Mouse (Mus musculus) hindbrain, embryonic 10.5 days (tissue): ENCODE measurements around the gene Masp1. TPM values are rescaled to one million over a fixed set of nuclear protein-coding genes. Genes with fewer than 3 reads are reported as not detected.
A peak's percentile ranks its signal among the peaks of the same experiment; 100 is the strongest.

ENCODE experiments used
- DNase-seq: peaks from one replicate; pipeline ENCODE4 v3.0.0-alpha.2; 2017; ENCODE audit warnings: low spot score
- H3K27ac ChIP-seq: fragments of 300-500 bp; sonication (generic); 2 replicates; pipeline ENCODE4 v1.5.1; 2016; ENCODE audit warnings: mild to moderate bottlenecking, moderate library complexity
- H3K27me3 ChIP-seq: fragments of 300-500 bp; sonication (generic); 2 replicates; pipeline ENCODE4 v1.6.1; 2016; ENCODE audit warnings: mild to moderate bottlenecking; ENCODE audit not compliant: poor library complexity, insufficient read depth, severe bottlenecking
- H3K36me3 ChIP-seq: fragments of 300-500 bp; sonication (generic); 2 replicates; pipeline ENCODE4 v1.6.1; 2016; ENCODE audit warnings: mild to moderate bottlenecking, moderate library complexity
- H3K4me1 ChIP-seq: fragments of 300-500 bp; sonication (generic); replicated peaks from 2 replicates; pipeline ENCODE4 v1.6.1; 2016; ENCODE audit warnings: mild to moderate bottlenecking
- H3K4me3 ChIP-seq: fragments of 300-500 bp; sonication (generic); 2 replicates; pipeline ENCODE4 v1.5.1; 2016; ENCODE audit warnings: mild to moderate bottlenecking, moderate library complexity
- H3K9me3 ChIP-seq: fragments of 300-500 bp; sonication (generic); 2 replicates; pipeline ENCODE4 v1.6.1; 2016; ENCODE audit warnings: mild to moderate bottlenecking, moderate library complexity
- WGBS: fragments of 180-500 bp; shearing (Covaris S2); methylation state at CpG from one replicate; pipeline ENCODE4 v1.1.7; 2016; 5-methylcytosine and 5-hydroxymethylcytosine counted together
- polyA plus RNA-seq: library from polyadenylated mRNA; unstranded; fragments of >200 nt; fragmentation: Nextera tagmentation; extraction: Ambion mirVana; gene quantifications from 2 replicates; pipeline ENCODE4 v1.2.1, GENCODE M21; 2016

Masp1 gene
- polyA plus RNA-seq, 1 experiment from 2014 or later, result 19.2 TPM

DNA sequence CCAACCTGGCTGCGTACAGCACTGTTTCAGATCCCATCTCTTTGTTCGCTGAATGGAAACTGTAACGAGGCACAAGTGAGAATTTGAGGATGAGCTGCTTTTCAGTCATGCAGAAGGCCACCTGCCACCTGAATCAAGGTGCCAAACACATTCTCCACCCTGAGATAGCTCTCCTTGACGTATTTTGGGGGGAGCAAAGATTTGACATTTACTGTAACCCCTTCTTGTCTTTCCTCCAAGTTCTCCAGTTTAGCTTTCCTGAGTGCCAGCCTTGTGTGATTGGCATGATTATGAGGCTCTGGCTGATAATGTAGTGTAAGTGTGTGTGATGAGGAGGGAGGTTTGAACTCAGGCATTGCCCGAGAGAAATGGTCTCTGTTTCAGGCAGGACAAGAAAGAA is 1.5 kb upstream of the Masp1 start:
- H3K4me1 ChIP-seq, result peaks cover 40% of the 10 kb centered on the region
- no peaks in the 10 kb centered on the region for H3K9me3 ChIP-seq
- peaks cover 18% of the 10 kb centered on the region; the same call in 1 of the 2 replicates for H3K27me3 ChIP-seq
- H3K4me3 ChIP-seq, result no peak overlapping the region
- WGBS, result 87% methylated on average over 5 of the region's 5 CpGs
- H3K36me3 ChIP-seq, result no peaks in the 10 kb centered on the region
- DNase-seq, result no peak
- no peak overlapping the region for H3K27ac ChIP-seq

DNA sequence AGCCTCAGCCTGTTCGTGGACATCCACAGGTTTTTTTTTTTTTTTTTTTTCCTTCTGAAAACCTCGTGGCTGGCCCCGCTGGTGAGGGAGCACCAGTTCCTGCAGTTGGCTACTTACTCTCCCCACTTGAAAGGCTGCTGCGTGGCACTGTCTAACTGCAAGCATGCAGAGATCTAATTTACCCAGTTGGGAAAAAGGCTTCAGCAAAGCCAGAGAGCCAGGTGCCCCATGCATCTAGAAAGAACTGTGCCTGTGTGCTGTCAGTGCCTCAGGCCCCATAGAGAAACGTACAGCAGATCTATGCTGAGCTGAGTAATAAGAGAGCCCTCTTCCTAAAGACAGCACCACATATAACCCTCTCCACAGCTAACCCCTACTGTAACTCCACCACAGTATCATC is 477 bp upstream of the Masp1 start:
- peaks cover 18% of the 10 kb centered on the region; the same call in 1 of the 2 replicates for H3K27me3 ChIP-seq
- 15% methylated on average over 5 of the region's 5 CpGs for WGBS
- peak overlapping the region; percentile 89 for H3K27ac ChIP-seq
- H3K36me3 ChIP-seq, result no peaks in the 10 kb centered on the region
- H3K4me3 ChIP-seq, result no peak overlapping the region
- H3K9me3 ChIP-seq, result no peaks in the 10 kb centered on the region
- DNase-seq, result no peak
- peaks cover 40% of the 10 kb centered on the region for H3K4me1 ChIP-seq

DNA sequence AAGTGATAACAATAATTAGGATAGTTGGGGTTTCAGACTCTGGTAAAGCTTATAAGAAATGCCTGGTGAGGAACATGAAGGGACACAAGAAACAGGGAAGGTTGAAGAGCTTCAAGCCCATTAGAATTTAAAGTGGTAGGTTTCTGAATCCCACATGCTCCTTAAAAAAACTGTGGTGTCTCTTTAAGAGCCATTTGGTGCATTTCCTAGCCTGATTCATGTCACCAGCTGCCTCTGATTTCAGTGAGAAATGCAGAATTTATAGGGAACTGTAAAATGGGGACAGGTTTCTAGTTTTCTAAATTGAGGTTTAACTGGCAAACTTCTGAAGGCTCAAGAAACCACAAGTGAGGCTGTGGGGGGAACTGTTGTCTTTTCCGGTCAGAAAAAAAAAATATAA is 844 bp downstream of the Masp1 start:
- Histone ChIP-seq H3K27ac (peak overlapping the region; percentile 89), H3K36me3 (no peaks in the 10 kb centered on the region), H3K4me1 (peaks cover 40% of the 10 kb centered on the region), H3K27me3 (peaks cover 20% of the 10 kb centered on the region; the same call in 1 of the 2 replicates), H3K4me3 (peak overlapping the region; percentile 56), H3K9me3 (no peaks in the 10 kb centered on the region)
- DNase-seq, result no peak
- 10% methylated on average over 1 of the region's 1 CpGs for WGBS

DNA sequence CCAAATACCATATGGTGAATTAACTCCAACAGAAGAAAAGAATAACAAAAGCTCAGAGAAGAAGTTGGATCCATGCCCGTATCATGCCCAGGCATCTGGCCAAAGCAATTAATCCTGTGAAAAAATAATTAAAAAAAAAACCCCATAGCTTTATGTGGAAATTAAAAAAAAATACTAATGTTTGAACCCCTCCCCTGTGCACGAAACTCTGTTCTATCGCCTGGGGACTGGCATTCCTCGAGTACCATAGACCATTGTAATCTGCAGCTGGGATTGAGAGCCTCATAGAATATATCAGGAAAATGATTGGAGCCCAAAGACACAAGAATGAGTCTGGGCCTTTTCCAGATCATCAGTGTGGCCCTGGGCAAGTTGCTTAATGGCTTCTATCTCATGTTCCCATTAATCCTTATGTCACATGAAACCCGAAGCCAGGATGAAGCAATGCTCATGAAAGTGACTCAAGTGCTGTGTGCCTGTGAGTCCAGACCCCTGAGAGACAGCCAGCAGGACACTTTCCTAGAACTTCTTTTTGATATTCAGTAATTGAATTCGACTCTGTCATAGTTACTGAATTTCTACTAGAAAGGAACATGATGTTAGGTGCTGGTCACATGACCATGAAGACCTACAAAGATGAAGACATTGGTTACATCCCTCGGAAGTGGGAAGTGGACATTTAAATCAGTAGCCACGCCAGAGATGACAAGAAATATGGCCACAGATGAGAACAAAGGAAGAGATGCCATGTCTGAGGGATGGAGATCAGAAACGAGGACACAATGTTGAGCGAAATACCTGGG is 1.8 kb downstream of the Masp1 start:
- Histone ChIP-seq H3K9me3 (no peaks in the 10 kb centered on the region), H3K4me1 (peaks cover 39% of the 10 kb centered on the region), H3K27ac (no peak overlapping the region), H3K27me3 (peaks cover 20% of the 10 kb centered on the region; the same call in 1 of the 2 replicates), H3K36me3 (no peaks in the 10 kb centered on the region), H3K4me3 (peak overlapping the region; percentile 56; the same call in 1 of the 2 replicates)
- 87% methylated on average over 10 of the region's 10 CpGs for WGBS
- no peak for DNase-seq

DNA sequence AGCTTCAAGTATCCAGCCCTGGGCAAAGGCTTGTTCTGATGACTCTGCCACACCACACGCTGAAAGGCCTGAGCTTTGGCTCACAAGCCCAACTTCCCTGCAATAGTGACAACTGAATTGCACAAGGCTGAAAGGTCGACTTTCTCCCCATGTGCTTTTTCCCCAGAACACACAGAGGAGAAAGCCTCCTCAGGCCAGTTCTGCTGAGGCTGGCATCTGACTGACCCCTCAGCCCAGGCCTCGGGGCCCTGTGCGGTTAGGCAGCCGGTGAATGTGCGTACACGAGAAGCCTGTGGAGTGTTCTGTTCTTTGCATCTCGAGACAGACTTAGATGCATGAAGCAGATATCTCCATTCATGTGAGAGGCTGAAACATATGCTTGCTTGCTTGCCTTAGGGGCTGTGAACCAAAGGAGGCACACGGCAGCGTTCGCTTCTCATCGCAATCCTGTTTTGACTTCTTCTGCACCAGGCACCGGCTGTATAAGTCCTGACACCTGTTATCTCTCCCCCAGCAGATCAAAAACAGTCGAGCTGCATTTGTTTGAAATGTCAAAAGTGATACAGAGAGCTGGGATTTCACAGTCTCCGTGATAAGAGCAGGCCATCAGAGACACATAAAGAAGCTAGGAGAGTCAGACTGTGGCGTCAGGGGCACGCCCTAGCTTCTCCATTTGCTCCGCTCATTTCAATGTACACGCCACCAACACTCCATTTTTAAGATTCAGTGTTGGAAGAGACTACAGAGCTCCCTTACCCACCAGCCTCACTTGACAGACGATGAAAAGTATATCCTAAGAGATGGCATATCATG is 2.7 kb downstream of the Masp1 start:
- Histone ChIP-seq H3K27me3 (peaks cover 19% of the 10 kb centered on the region; the same call in 1 of the 2 replicates), H3K4me3 (no peak overlapping the region), H3K9me3 (no peaks in the 10 kb centered on the region), H3K36me3 (no peaks in the 10 kb centered on the region; the same call in 1 of the 2 replicates), H3K4me1 (peaks cover 31% of the 10 kb centered on the region), H3K27ac (no peak overlapping the region)
- no peak for DNase-seq
- WGBS, result 84% methylated on average over 20 of the region's 20 CpGs

DNA sequence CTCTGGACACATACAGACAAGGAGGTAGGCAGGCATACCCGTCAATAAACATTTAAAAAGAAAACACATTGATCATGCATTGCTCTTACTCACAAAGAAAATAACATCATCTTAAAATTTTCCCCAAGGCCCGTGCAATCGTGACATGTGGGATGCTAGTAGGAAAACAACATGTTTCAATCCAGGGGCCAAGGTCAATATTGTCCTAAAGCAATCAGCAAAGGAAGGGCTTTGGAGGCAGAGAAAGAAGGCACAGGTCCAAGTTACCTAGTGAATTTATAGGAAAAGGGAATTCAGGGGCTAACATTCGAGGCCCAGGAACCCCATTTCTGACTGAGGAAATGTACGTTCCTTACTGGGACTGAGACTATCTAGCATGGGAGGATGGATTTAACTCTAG is 3.4 kb downstream of the Masp1 start:
- no peak for DNase-seq
- H3K36me3 ChIP-seq, result peaks cover 3% of the 10 kb centered on the region; the same call in 1 of the 2 replicates
- H3K27me3 ChIP-seq, result peaks cover 15% of the 10 kb centered on the region; the same call in 1 of the 2 replicates
- peaks cover 26% of the 10 kb centered on the region for H3K4me1 ChIP-seq
- no peaks in the 10 kb centered on the region for H3K9me3 ChIP-seq
- no peak overlapping the region for H3K4me3 ChIP-seq
- H3K27ac ChIP-seq, result no peak overlapping the region
- 88% methylated on average over 5 of the region's 5 CpGs for WGBS

DNA sequence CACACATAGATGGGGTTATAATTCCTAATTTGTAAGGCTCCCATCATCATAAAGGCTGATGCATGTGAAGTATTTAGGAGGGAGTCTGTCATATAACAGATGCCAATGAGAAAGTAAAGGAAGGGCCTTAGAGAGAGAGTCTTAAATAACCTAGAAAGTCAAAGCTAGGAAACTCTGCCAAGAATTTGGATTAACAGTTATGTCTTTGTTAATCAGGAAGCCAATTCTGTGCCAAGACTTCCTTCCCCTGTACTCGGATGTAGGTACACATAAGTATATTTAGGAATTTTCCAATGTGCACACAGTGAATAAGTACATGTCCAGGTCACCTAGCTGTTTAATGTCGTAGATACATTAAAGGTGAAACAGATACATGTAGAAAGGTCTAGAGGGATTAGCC is 4.0 kb downstream of the Masp1 start:
- Histone ChIP-seq H3K4me3 (no peak overlapping the region), H3K36me3 (peaks cover 3% of the 10 kb centered on the region; the same call in 1 of the 2 replicates), H3K4me1 (peaks cover 26% of the 10 kb centered on the region), H3K9me3 (no peaks in the 10 kb centered on the region), H3K27ac (no peak overlapping the region), H3K27me3 (peaks cover 8% of the 10 kb centered on the region; the same call in 1 of the 2 replicates)
- 91% methylated on average over 2 of the region's 2 CpGs for WGBS
- DNase-seq, result no peak

DNA sequence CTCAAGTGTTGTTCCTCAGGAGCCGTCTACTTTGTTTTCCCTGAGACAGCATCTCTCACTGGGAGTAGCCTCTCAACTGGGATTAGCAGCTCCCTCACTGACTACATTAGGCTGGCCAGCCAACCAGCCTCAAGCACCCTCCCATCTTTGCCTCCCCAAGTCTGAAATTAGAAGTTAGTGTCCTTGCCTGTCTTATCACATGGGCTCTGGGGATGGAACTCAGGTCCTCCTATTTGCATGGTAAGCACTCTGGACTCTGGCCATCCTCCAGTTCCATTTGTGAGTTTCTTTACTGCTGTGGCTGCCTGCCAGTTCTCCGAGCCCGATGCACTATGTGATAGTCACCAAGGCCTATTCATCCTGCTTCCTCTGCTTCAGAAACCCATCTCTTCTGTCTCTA is 4.8 kb downstream of the Masp1 start:
- DNase-seq, result no peak
- WGBS, result 80% methylated on average over 3 of the region's 3 CpGs

DNA sequence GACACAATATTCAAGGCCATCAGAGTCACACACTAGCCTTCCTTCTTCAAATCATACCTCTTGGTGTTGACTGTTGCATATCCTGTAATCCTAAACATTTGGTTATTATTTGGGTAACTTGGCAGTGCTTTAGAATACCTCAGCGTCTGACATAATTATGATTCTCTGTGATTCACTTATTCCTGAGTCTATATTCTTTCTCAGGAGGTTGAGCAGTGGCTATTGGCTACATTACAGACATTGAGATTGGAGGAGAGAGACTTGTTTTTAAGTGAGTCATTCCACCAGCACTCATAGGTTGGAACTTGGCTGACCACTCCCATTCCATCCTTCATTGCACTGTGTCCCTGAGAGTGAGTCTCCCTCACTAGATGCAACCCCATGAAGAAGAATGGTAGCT is 7.2 kb downstream of the Masp1 start:
- no peak for DNase-seq
- Histone ChIP-seq H3K36me3 (peaks cover 3% of the 10 kb centered on the region; the same call in 1 of the 2 replicates), H3K27ac (no peak overlapping the region), H3K27me3 (peaks cover 5% of the 10 kb centered on the region; the same call in 1 of the 2 replicates), H3K9me3 (no peaks in the 10 kb centered on the region), H3K4me3 (no peak overlapping the region), H3K4me1 (no peaks in the 10 kb centered on the region; the same call in 1 of the 2 replicates)
- WGBS, result 90% methylated on average over 1 of the region's 1 CpGs

More for the DNA sequence above, 4.8 kb downstream of the Masp1 start:
- H3K27me3 ChIP-seq, result peaks cover 2% of the 10 kb centered on the region; the same call in 1 of the 2 replicates
- no peak overlapping the region for H3K27ac ChIP-seq
- peaks cover 17% of the 10 kb centered on the region for H3K4me1 ChIP-seq
- H3K36me3 ChIP-seq, result peaks cover 3% of the 10 kb centered on the region; the same call in 1 of the 2 replicates
- H3K4me3 ChIP-seq, result no peak overlapping the region
- no peaks in the 10 kb centered on the region for H3K9me3 ChIP-seq

DNA sequence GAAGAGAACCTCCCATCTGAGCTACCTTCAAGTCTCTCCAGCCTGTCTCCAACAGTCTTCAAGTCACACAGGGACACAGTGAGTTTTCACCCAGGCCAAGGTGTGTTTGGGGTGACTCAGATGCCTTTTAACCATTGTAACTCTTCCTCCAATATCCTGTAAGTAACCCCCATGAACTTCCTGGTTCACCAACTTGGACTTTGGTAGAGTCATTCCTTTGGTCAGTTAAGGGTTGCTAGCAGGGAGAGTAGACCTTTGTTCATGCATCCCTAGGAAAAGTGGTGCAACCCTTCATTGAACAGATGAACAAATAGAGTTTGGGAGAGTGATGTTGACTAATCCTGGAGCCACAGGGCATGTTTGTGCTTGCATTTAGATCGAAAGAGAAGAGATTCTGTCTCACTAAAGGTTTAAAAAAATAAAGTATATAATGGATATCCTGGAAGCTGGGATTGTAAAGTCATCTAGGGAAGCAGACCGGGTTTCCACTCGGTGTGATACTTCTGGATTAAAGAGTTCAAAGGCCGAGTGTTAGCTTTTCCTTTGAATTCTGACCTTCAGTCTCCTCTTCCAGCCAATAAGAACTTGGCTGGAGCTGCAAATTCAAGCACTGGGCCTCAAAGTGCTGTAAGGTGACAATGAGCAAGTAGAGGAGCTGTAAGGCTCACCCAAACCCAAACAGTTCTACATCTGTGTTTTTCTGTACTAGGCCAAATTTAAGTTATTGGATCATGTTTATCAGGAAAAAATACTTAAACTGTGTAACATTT is 9.3 kb downstream of the Masp1 start:
- no peak overlapping the region for H3K27ac ChIP-seq
- WGBS, result 84% methylated on average over 4 of the region's 4 CpGs
- H3K36me3 ChIP-seq, result peaks cover 3% of the 10 kb centered on the region; the same call in 1 of the 2 replicates
- DNase-seq, result no peak
- peaks cover 2% of the 10 kb centered on the region for H3K4me1 ChIP-seq
- peaks cover 8% of the 10 kb centered on the region; the same call in 1 of the 2 replicates for H3K27me3 ChIP-seq
- H3K9me3 ChIP-seq, result no peaks in the 10 kb centered on the region
- no peak overlapping the region for H3K4me3 ChIP-seq

DNA sequence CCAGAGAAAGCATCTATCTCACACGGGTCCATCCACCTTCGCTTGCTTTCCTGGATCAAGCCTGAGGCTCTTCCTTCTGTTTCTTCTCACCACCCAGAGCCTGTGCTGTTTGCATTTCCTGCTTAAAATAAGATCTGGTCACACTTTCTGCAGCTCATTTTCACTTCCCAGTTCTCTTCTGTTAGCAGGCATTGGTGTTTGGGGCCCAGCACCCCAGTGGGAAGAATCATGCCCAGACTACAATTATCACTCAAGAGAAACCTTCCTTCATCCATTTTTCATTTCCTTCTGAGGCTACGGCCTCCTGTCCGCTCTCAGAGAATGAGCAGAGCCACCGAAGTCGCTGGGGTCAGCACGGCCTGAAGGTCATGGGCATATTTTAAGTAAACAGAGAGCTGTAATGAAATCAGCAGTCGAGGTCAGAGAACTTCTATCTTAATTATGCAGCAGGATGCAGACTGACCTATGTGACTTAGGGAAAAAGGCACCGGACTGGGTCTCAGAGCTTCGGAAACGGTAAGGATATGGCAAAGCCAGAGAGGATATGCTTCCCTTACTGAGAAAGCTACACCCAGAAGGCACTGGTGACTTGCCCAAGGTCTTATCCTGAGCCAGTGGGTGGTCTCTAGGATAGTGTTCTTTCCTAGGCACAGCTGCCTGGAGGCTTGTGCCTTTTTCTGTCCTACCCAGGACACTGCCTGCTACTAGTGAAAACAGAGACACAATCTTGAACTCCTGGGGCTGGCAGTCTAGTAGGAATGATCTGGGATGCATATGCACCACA is 14.5 kb downstream of the Masp1 start:
- H3K36me3 ChIP-seq, result no peaks in the 10 kb centered on the region
- no peak overlapping the region for H3K4me3 ChIP-seq
- peaks cover 34% of the 10 kb centered on the region for H3K4me1 ChIP-seq
- H3K27me3 ChIP-seq, result peaks cover 44% of the 10 kb centered on the region
- 38% methylated on average over 11 of the region's 11 CpGs for WGBS
- no peaks in the 10 kb centered on the region for H3K9me3 ChIP-seq
- H3K27ac ChIP-seq, result peak overlapping the region; percentile 83
- no peak for DNase-seq
